Mouse (Mus musculus) forebrain, embryonic 10.5 days (tissue): ENCODE results near the gene Igdcc4. TPM values are rescaled to one million over a fixed set of nuclear protein-coding genes. Genes with fewer than 3 reads are reported as not detected.
A peak's percentile ranks its signal among the peaks of the same experiment; 100 is the strongest.

Experiments used
- DNase-seq: peaks from one replicate; pipeline ENCODE4 v3.0.0-alpha.2; 2017; ENCODE audit warnings: low spot score; ENCODE audit errors: extremely low spot score
- H3K27ac ChIP-seq: fragments of 300-500 bp; sonication (generic); 2 replicates; pipeline ENCODE4 v1.5.1; 2016; ENCODE audit warnings: mild to moderate bottlenecking
- H3K27me3 ChIP-seq: fragments of 300-500 bp; sonication (generic); 2 replicates; pipeline ENCODE4 v1.6.1; 2016; ENCODE audit warnings: mild to moderate bottlenecking; ENCODE audit not compliant: poor library complexity, severe bottlenecking
- H3K36me3 ChIP-seq: fragments of 300-500 bp; sonication (generic); replicated peaks from 2 replicates; pipeline ENCODE4 v1.6.1; 2016; ENCODE audit warnings: mild to moderate bottlenecking, moderate library complexity
- H3K4me1 ChIP-seq: fragments of 300-500 bp; sonication (generic); 2 replicates; pipeline ENCODE4 v1.6.1; 2016
- H3K4me3 ChIP-seq: fragments of 300-500 bp; sonication (generic); 2 replicates; pipeline ENCODE4 v1.5.1; 2016; ENCODE audit warnings: mild to moderate bottlenecking, moderate library complexity
- H3K9me3 ChIP-seq: fragments of 300-500 bp; sonication (generic); 2 replicates; pipeline ENCODE4 v1.6.1; 2016; ENCODE audit warnings: mild to moderate bottlenecking, moderate library complexity
- WGBS: fragments of 180-500 bp; shearing (Covaris S2); methylation state at CpG from one replicate; pipeline ENCODE4 v1.1.7; 2016; 5-methylcytosine and 5-hydroxymethylcytosine counted together
- polyA plus RNA-seq: library from polyadenylated mRNA; unstranded; fragments of >200 nt; fragmentation: Nextera tagmentation; extraction: Ambion mirVana; gene quantifications from 2 replicates; pipeline ENCODE4 v1.2.1, GENCODE M21; 2016

Igdcc4 gene
- polyA plus RNA-seq, 1 experiment from 2014 or later = 8.0 TPM

GRCm38 (mm10) chr9:65120935-65121334, 19.6 kb downstream of the Igdcc4 start:
- Histone ChIP-seq H3K36me3 (peaks cover 20% of the 10 kb centered on the region), H3K4me3 (no peak overlapping the region), H3K27me3 (peaks cover 47% of the 10 kb centered on the region), H3K4me1 (peaks cover 26% of the 10 kb centered on the region), H3K9me3 (no peaks in the 10 kb centered on the region), H3K27ac (no peak overlapping the region)
- DNase-seq = peak; percentile 71
- 4% methylated on average over 3 of the region's 3 CpGs for WGBS

- H3K27me3 ChIP-seq = peaks cover 52% of the 10 kb centered on the region
- no peaks in the 10 kb centered on the region for H3K9me3 ChIP-seq
- H3K27ac ChIP-seq = no peak overlapping the region
- H3K4me1 ChIP-seq = peaks cover 26% of the 10 kb centered on the region
- no peak for DNase-seq
- WGBS = 16% methylated on average over 18 of the region's 18 CpGs
- peaks cover 26% of the 10 kb centered on the region for H3K36me3 ChIP-seq
- peak overlapping the region; percentile 34; the same call in 1 of the 2 replicates for H3K4me3 ChIP-seq
These were observed 21.3 kb downstream of the Igdcc4 start for GRCm38 (mm10) chr9:65122545-65122944.

- Histone ChIP-seq H3K27ac (peak overlapping the region; percentile 86), H3K27me3 (peaks cover 52% of the 10 kb centered on the region), H3K9me3 (no peaks in the 10 kb centered on the region), H3K36me3 (peaks cover 18% of the 10 kb centered on the region), H3K4me3 (peak overlapping the region; percentile 59), H3K4me1 (peaks cover 35% of the 10 kb centered on the region)
- DNase-seq = peak; percentile 83
- WGBS = 2% methylated on average over 48 of the region's 48 CpGs
These were observed 22.4 kb downstream of the Igdcc4 start for GRCm38 (mm10) chr9:65123552-65124168.

- Histone ChIP-seq H3K9me3 (no peaks in the 10 kb centered on the region), H3K27ac (peak overlapping the region; percentile 72), H3K36me3 (peaks cover 19% of the 10 kb centered on the region), H3K4me1 (peaks cover 30% of the 10 kb centered on the region), H3K4me3 (peak overlapping the region; percentile 45), H3K27me3 (peaks cover 51% of the 10 kb centered on the region)
- DNase-seq = peak; percentile 80
- whole genome bisulfite sequencing = 8% methylated on average over 25 of the region's 25 CpGs
These were observed 27.0 kb downstream of the Igdcc4 start for GRCm38 (mm10) chr9:65128123-65128815.

- H3K4me1 ChIP-seq = peaks cover 49% of the 10 kb centered on the region
- no peak for DNase-seq
- peaks cover 52% of the 10 kb centered on the region for H3K27me3 ChIP-seq
- peaks cover 10% of the 10 kb centered on the region for H3K36me3 ChIP-seq
- H3K9me3 ChIP-seq = no peaks in the 10 kb centered on the region
- no peak overlapping the region for H3K4me3 ChIP-seq
- WGBS = 88% methylated on average over 5 of the region's 5 CpGs
- 0 out of 2 replicates have a peak overlapping the region, but pooled peaks have one; percentile 40 for H3K27ac ChIP-seq
These were observed 30.4 kb downstream of the Igdcc4 start for GRCm38 (mm10) chr9:65131717-65132116.

- Histone ChIP-seq H3K4me1 (peaks cover 51% of the 10 kb centered on the region), H3K4me3 (no peak overlapping the region), H3K27me3 (peaks cover 56% of the 10 kb centered on the region), H3K27ac (peak overlapping the region; percentile 78), H3K9me3 (no peaks in the 10 kb centered on the region), H3K36me3 (peaks cover 4% of the 10 kb centered on the region)
- 5% methylated on average over 10 of the region's 10 CpGs for WGBS
- DNase-seq = peak; percentile 90
These were observed 32.5 kb downstream of the Igdcc4 start for GRCm38 (mm10) chr9:65133739-65134138.

GRCm38 (mm10) chr9:65135126-65135525, 33.8 kb downstream of the Igdcc4 start:
- H3K4me1 ChIP-seq = peaks cover 63% of the 10 kb centered on the region
- no peak overlapping the region for H3K4me3 ChIP-seq
- H3K9me3 ChIP-seq = no peaks in the 10 kb centered on the region
- H3K36me3 ChIP-seq = peaks cover 4% of the 10 kb centered on the region
- no peak for DNase-seq
- WGBS = 77% methylated on average over 4 of the region's 4 CpGs
- H3K27me3 ChIP-seq = peaks cover 68% of the 10 kb centered on the region
- peak overlapping the region; percentile 78; the same call in 1 of the 2 replicates for H3K27ac ChIP-seq

- Histone ChIP-seq H3K4me1 (peaks cover 85% of the 10 kb centered on the region), H3K4me3 (peak overlapping the region; percentile 80)
- WGBS = 2% methylated on average over 8 of the region's 8 CpGs
These were observed 39.2 kb downstream of the Igdcc4 start for GRCm38 (mm10) chr9:65140491-65140890.

GRCm38 (mm10) chr9:65140936-65141305, 39.6 kb downstream of the Igdcc4 start, which contains the start of gene Igdcc3:
TSS of gene Igdcc3 (plus strand) at chr9:65141189.
- H3K4me1 ChIP-seq = peaks cover 85% of the 10 kb centered on the region
- DNase-seq = peak; percentile 84
- peak within 1 kb of the TSS; percentile 97 for H3K27ac ChIP-seq
- peaks cover 33% of the 10 kb centered on the region for H3K36me3 ChIP-seq
- H3K9me3 ChIP-seq = no peaks in the 10 kb centered on the region
- 1% methylated on average over 39 of the region's 48 CpGs for WGBS
- H3K4me3 ChIP-seq = peak within 1 kb of the TSS; percentile 80
- H3K27me3 ChIP-seq = peaks cover 38% of the 10 kb centered on the region

More at GRCm38 (mm10) chr9:65140491-65140890, 39.2 kb downstream of the Igdcc4 start:
- Histone ChIP-seq H3K27me3 (peaks cover 42% of the 10 kb centered on the region), H3K27ac (peak overlapping the region; percentile 97), H3K9me3 (no peaks in the 10 kb centered on the region), H3K36me3 (peaks cover 29% of the 10 kb centered on the region)
- no peak for DNase-seq

GRCm38 (mm10) chr9:65141306-65141975, 40.2 kb downstream of the Igdcc4 start:
- peak overlapping the region; percentile 97 for H3K27ac ChIP-seq
- peak; percentile 65 for DNase-seq
- H3K4me1 ChIP-seq = peaks cover 85% of the 10 kb centered on the region

GRCm38 (mm10) chr9:65141976-65142318, 40.7 kb downstream of the Igdcc4 start:
- DNase-seq = no peak
- H3K4me1 ChIP-seq = peaks cover 85% of the 10 kb centered on the region

More at GRCm38 (mm10) chr9:65141306-65141975, 40.2 kb downstream of the Igdcc4 start:
- Histone ChIP-seq H3K9me3 (no peaks in the 10 kb centered on the region), H3K4me3 (peak overlapping the region; percentile 80), H3K27me3 (peaks cover 32% of the 10 kb centered on the region), H3K36me3 (peaks cover 38% of the 10 kb centered on the region)
- WGBS = under 1% methylated on average over 64 of the region's 73 CpGs

GRCm38 (mm10) chr9:65142399-65142798, 41.1 kb downstream of the Igdcc4 start:
- DNase-seq = peak; percentile 59
- Histone ChIP-seq H3K4me3 (peak overlapping the region; percentile 80), H3K36me3 (peaks cover 48% of the 10 kb centered on the region), H3K9me3 (no peaks in the 10 kb centered on the region), H3K27ac (peak overlapping the region; percentile 97), H3K4me1 (peaks cover 85% of the 10 kb centered on the region), H3K27me3 (peaks cover 29% of the 10 kb centered on the region)
- WGBS = 0% methylated on average over 8 of the region's 8 CpGs

More at GRCm38 (mm10) chr9:65141976-65142318, 40.7 kb downstream of the Igdcc4 start:
- peaks cover 29% of the 10 kb centered on the region for H3K27me3 ChIP-seq
- peaks cover 44% of the 10 kb centered on the region for H3K36me3 ChIP-seq
- WGBS = under 1% methylated on average over 17 of the region's 17 CpGs
- peak overlapping the region; percentile 80 for H3K4me3 ChIP-seq
- no peaks in the 10 kb centered on the region for H3K9me3 ChIP-seq
- H3K27ac ChIP-seq = peak overlapping the region; percentile 97
